Mouse (Mus musculus): ENCODE results near the gene Selplg. TPM values are rescaled to one million over a fixed set of nuclear protein-coding genes. Genes with fewer than 3 reads are reported as not detected.

Selplg gene
- 43.5 TPM in 2 replicates for polyA plus RNA-seq (2012; rRNA removed)

DNA sequence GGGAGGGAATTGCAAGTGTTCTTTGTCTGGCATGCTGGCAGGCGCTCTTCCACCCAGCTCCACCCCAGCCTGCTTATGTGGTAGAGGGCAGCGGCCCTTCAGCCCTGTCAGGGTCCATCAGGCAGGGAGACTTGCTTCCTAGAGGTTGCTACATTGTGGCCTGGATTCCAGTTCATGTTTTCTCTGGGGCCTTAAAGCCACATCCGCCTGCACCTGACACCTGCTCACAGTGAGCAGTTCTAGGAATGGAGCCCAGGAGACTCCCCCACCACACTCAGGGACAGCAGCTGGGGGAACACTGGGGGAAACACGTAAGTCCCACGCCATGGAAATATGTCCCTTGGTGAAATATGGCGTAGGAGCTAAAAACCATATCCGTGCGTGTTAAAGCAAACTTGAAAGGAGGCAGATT lies at the start of gene Selplg:
Gene Selplg, minus strand, starts transcription at position 155 of the 412 bp plus-strand sequence.
- H3K4me3 ChIP-seq (ENCODE audit: insufficient read depth, low read length): no peak within 1 kb of the TSS
- TF ChIP-seq POLR2A (IDR thresholded peaks at IDR 0.05; ENCODE audit: extremely low read depth, insufficient read depth, low read length): no peak
- no peak for TF ChIP-seq CTCF (IDR thresholded peaks at IDR 0.05; ENCODE audit: extremely low read depth, insufficient read depth, low read length)
- no peaks in the 10 kb centered on the region for H3K4me1 ChIP-seq (ENCODE audit: control insufficient read depth, insufficient read depth, low read length)
- no peak within 1 kb of the TSS for H3K27ac ChIP-seq (ENCODE audit: insufficient read depth, low read length)

DNA sequence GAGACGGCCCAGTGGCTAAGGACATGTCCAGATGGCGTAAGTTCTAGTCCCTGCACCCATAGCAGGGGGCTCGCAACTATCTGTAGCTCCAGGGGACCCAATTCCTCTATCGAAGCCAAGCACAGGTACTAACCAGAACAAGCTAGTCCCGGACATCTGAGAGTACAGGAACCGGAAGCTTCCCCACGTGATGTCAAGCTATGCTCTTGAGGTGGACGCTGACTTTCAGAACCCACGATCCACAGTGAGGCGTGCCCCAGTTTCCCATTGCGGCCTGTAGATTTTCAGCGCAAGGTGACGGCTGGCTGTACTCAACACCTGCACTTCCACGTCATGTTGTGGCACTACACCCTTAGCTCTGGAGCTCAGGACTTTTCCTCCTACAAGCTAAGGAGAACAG lies 48.7 kb upstream of the Selplg start:
- Histone ChIP-seq H3K27ac (ENCODE audit: insufficient read depth, low read length) (no peak overlapping the region), H3K4me1 (ENCODE audit: control insufficient read depth, insufficient read depth, low read length) (peaks cover 16% of the 10 kb centered on the region), H3K4me3 (ENCODE audit: insufficient read depth, low read length) (no peak overlapping the region)
- TF ChIP-seq POLR2A (IDR thresholded peaks at IDR 0.05; ENCODE audit: extremely low read depth, insufficient read depth, low read length) (no peak), CTCF (IDR thresholded peaks at IDR 0.05; ENCODE audit: extremely low read depth, insufficient read depth, low read length) (no peak)

DNA sequence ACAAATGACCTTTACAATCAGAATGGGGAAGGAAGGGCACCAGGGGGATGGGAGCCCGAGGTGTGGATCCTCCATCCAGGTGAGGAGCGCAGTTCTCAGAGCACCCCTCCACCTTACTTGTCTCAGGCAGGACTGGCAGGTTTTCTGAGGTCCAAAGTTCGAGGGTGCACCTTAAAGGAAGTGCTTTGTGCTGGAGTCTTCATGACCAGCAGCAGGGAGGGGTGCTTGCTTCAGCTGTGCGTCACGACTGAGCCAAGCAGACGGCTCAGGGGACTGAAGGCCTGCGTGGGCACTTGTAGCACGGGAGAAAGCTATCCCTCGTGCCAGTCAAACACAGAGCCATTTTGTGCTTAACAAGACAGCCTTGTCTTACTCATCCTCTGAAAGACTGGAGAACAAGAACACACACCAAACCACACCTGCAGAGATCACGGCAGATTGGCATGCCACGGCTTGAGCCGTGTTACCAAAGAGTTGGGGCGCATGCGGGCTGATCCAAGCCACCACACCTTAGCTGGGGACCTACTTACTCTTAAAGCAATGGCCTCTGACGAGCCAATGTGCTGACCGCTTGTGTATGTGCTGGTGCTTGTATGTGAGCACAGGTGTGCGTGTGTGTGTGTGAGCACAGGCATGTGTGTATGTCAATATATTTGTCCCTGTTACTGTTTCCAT lies 46.6 kb upstream of the Selplg start:
- Histone ChIP-seq H3K27ac (ENCODE audit: insufficient read depth, low read length) (no peak overlapping the region), H3K4me1 (ENCODE audit: control insufficient read depth, insufficient read depth, low read length) (peaks cover 17% of the 10 kb centered on the region), H3K4me3 (ENCODE audit: insufficient read depth, low read length) (no peak overlapping the region)
- no peak for TF ChIP-seq POLR2A (IDR thresholded peaks at IDR 0.05; ENCODE audit: extremely low read depth, insufficient read depth, low read length)
- TF ChIP-seq CTCF (IDR thresholded peaks at IDR 0.05; ENCODE audit: extremely low read depth, insufficient read depth, low read length): no peak

DNA sequence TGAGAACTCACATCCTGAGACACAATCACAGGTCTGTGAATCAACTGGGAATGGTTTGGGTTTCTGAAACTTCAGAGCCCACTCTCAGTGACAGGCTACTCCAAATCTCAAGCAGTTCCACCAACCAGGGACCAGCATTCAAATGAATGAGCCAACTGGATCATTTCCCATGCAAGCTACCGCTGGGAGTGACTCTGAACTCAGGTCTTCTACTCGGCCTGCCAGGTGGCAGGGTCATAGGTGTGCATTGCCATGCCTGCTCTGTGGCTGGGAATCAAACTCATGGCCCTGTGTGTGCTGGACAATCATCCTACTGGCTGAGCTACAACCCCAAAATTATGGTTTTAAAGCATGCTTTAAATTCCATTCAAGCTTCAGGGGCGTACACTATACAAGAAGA lies 45.1 kb upstream of the Selplg start:
- Histone ChIP-seq H3K4me1 (ENCODE audit: control insufficient read depth, insufficient read depth, low read length) (peaks cover 14% of the 10 kb centered on the region), H3K4me3 (ENCODE audit: insufficient read depth, low read length) (no peak overlapping the region)
- TF ChIP-seq CTCF (IDR thresholded peaks at IDR 0.05; ENCODE audit: extremely low read depth, insufficient read depth, low read length): no peak
- TF ChIP-seq POLR2A (IDR thresholded peaks at IDR 0.05; ENCODE audit: extremely low read depth, insufficient read depth, low read length): no peak

DNA sequence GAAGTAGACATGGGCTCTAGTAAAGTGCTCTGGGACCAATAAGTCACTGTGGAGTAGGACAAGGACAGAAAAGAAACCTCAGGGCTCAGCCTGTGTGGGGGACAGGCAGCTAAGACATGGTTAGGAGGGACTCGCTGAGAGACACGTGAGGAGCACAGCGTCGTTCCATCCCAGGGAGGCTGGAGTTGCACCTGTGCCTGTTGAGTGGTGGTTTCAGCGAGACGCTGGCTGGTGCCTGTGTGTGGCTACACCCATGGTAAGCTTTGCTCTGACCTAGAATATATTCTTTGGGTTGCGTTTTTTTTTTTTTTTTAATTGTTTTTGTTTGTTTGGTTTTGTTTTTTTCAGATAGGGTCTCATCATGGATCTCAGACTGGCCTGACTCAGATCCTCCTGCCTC lies 43.7 kb upstream of the Selplg start:
- Histone ChIP-seq H3K4me3 (ENCODE audit: insufficient read depth, low read length) (no peak overlapping the region), H3K27ac (ENCODE audit: insufficient read depth, low read length) (no peak overlapping the region), H3K4me1 (ENCODE audit: control insufficient read depth, insufficient read depth, low read length) (peaks cover 13% of the 10 kb centered on the region)
- TF ChIP-seq POLR2A (IDR thresholded peaks at IDR 0.05; ENCODE audit: extremely low read depth, insufficient read depth, low read length) (no peak), CTCF (IDR thresholded peaks at IDR 0.05; ENCODE audit: extremely low read depth, insufficient read depth, low read length) (no peak)

More for the DNA sequence above, 45.1 kb upstream of the Selplg start:
- H3K27ac ChIP-seq (ENCODE audit: insufficient read depth, low read length): no peak overlapping the region

DNA sequence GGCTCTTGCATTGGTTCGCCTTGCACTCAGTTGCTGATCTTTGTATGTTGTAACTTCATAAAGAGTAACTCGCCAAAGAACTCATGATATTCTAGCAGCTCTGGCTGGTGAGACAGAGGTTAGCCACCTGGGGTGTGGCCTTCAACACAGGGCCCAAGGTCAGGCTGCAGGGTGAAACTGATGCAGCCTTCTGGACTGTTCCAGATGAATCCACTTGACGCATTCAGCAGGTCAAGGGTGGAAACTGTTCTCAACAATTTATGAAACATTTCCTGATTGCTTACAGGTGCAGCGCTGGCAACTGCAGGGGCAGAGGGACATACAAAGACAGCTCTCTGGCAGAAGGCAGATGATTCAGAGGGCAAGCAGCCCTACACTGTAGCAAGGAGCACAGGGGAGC lies 43.2 kb upstream of the Selplg start:
- Histone ChIP-seq H3K4me3 (ENCODE audit: insufficient read depth, low read length) (no peak overlapping the region), H3K27ac (ENCODE audit: insufficient read depth, low read length) (no peak overlapping the region), H3K4me1 (ENCODE audit: control insufficient read depth, insufficient read depth, low read length) (peaks cover 15% of the 10 kb centered on the region)
- TF ChIP-seq CTCF (IDR thresholded peaks at IDR 0.05; ENCODE audit: extremely low read depth, insufficient read depth, low read length) (no peak), POLR2A (IDR thresholded peaks at IDR 0.05; ENCODE audit: extremely low read depth, insufficient read depth, low read length) (no peak)

DNA sequence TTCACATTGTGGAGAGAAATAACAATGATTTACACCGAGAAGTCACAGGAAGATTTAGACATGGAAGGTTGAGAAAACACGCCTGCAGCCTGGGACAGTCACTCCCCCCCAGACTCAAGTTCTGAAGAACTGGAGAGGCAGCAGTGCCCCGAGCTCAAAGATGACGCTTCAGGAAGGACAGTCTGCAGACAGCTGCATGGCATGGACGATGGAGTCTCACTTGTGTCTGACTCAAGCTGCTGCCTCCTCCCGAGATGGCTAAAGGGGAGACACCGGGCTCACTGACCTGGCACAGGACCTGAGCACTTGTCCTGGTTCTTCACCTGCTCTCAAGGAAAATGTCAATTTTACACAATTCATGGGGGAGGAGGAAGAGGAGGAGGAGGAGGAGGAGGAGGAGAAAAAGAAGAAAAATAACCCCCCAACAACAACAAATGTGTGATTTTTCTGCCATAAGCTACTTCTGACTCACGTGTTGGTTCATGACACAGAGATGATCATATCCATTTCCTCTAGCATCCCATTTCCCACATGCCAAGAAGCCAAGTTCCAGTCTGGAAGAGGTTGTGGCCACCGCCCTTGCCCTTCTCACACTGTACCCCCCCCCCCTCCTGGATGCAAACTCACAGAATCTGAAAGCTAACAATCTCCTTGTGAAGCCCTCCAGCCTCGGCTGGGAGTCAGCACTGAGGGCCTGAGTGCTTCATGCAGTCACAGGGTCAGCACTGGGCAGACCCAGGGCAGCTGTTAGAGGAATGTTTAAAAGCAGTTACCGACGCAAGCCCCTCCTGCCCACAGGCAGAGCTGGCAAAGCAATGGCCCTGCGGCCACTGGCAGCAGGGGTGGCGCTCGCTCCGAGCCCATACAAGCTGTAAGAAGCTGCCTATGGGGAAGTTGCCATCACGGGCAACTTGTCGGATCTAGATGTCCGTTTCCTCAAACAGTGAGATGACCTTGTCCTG lies 41.9 kb upstream of the Selplg start:
- Histone ChIP-seq H3K27ac (ENCODE audit: insufficient read depth, low read length) (peak overlapping the region; percentile 56), H3K4me3 (ENCODE audit: insufficient read depth, low read length) (no peak overlapping the region), H3K4me1 (ENCODE audit: control insufficient read depth, insufficient read depth, low read length) (peaks cover 14% of the 10 kb centered on the region)
- TF ChIP-seq CTCF (IDR thresholded peaks at IDR 0.05; ENCODE audit: extremely low read depth, insufficient read depth, low read length): no peak

DNA sequence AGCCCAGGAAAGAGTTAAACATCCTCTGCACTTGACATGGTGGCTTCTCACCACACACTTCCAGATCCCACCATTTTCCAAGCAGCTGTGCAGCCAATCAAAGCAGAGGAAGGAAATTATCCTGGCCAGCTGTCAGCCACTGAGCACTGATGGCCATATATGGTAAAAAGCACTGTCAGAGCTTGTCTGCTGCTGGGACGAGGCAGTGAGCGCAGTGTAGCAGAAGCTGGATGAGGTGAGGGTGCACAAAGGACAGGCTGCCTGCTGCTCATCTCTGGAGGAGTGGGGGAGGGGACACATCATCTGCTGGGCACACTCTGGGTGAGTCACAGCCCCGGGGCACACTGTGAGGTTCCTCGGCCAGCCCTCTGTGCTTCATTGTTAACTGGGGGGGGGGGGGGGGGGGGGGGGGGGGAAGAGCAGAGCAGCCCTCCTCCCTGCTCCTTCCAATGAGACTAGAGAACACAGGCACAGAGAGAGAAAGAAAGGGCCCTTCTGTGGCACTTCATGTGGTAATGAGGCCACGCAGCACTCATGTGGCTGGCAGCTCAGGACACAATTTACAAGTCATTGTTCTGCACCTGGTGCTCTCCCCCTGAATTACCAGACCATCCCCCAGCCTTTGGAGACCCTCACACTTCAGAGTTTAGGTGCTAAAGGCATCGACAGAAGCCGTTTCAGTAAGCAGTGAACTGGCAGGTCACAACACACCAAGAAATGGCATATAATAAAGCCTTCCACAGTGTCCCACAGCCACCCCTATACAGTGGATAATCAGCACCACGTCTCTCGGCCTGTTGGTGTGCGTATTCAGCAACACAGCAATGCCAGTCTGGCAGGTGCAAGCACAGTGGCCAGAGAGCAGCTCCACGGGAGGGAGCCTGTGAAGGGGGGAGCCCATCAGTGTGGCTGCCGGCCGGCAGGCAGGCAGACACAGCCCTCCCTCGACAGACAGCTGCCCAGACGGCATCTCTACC lies 40.8 kb upstream of the Selplg start:
- H3K27ac ChIP-seq (ENCODE audit: insufficient read depth, low read length): peak overlapping the region; percentile 56
- 0 out of 2 replicates have a peak, but pooled peaks have one; percentile 30 for TF ChIP-seq POLR2A (IDR thresholded peaks at IDR 0.05; ENCODE audit: extremely low read depth, insufficient read depth, low read length)
- no peak for TF ChIP-seq CTCF (IDR thresholded peaks at IDR 0.05; ENCODE audit: extremely low read depth, insufficient read depth, low read length)
- H3K4me1 ChIP-seq (ENCODE audit: control insufficient read depth, insufficient read depth, low read length): peaks cover 14% of the 10 kb centered on the region
- H3K4me3 ChIP-seq (ENCODE audit: insufficient read depth, low read length): no peak overlapping the region

Measured in cortical plate, adult 2 months (tissue).